Comparison of ENCODE assay signal across 21 mouse cellular contexts in the genomic region with DNA sequence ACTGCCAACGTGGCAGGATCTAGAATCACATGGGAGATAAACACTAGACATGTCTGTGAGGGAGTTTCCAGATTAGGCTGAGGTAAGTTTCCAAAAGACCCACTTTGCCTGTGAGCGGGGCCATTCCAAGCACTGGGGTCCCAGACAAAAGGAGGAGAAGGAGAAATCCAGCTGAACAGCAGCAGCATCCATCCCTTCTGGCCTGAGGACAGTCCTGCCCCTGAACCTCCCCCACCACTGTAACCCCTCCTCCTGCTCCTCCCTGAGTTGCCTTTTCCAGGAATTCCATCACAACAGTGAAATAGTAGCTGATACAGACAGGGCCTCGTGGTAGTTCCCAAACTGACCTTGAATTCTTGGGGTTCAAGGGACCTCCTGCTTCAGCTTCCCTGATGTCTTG.
DNase-seq lines count a peak whose midpoint lies in the region; TF ChIP-seq lines count a peak whose summit lies in the region.
"Had no signal": no experiment of that assay in that cellular context is flagged by ENCODE, and none has a peak within 500 bp of the region (broad histone marks: within the 10 kb centered on the region; RNA-seq: fewer than 3 reads in every experiment).

No protein-coding gene starts in this region.

- peaks cover 16% of the 10 kb centered on the region for H3K36me3 ChIP-seq in heart, embryonic 10.5 days
- no peaks in the 10 kb centered on the region for H3K36me3 ChIP-seq in ES-Bruce4 (ENCODE audit: control insufficient read depth, insufficient read depth, low read length, poor library complexity, severe bottlenecking)
- H3K36me3 ChIP-seq: G1E had no signal

- intact Hi-C loops in heart, postnatal 36 days (cut with DNase I): no loop called here

- 0 out of 2 replicates have a peak, but pooled peaks have one; percentile 54 for TF ChIP-seq EP300 in ES-Bruce4 (IDR thresholded peaks at IDR 0.05; ENCODE audit: insufficient read depth, low read depth, low read length)

- TF ChIP-seq CTCF in ES-Bruce4 (IDR thresholded peaks at IDR 0.05; ENCODE audit: low read depth, low read length): no peak

- H3K27ac ChIP-seq in heart, embryonic 10.5 days: no peak overlapping the region
- H3K27ac ChIP-seq in ES-Bruce4 (ENCODE audit: insufficient read depth, low read length): no peak overlapping the region; the same call in 1 of the 2 replicates
- H3K27ac ChIP-seq: embryonic facial prominence, embryonic 12.5 days; embryonic facial prominence, embryonic 15.5 days; heart, adult 2 months; hindbrain, embryonic 13.5 days; intestine, embryonic 15.5 days had no signal

- H3K9ac ChIP-seq in ES-Bruce4 (ENCODE audit: low read depth, poor library complexity, severe bottlenecking): no peak overlapping the region
- H3K9ac ChIP-seq: embryonic facial prominence, embryonic 12.5 days; embryonic facial prominence, embryonic 15.5 days; hindbrain, embryonic 13.5 days; intestine, embryonic 15.5 days had no signal

- no peaks in the 10 kb centered on the region for H3K4me1 ChIP-seq in heart, embryonic 10.5 days
- H3K4me1 ChIP-seq in ES-Bruce4 (ENCODE audit: control insufficient read depth, insufficient read depth, low read length): no peaks in the 10 kb centered on the region
- H3K4me1 ChIP-seq: embryonic facial prominence, embryonic 12.5 days; embryonic facial prominence, embryonic 15.5 days had no signal

- no peaks in the 10 kb centered on the region for H3K9me3 ChIP-seq in heart, embryonic 10.5 days
- no peaks in the 10 kb centered on the region for H3K9me3 ChIP-seq in ES-Bruce4 (replicated peaks; ENCODE audit: control insufficient read depth, insufficient read depth, low read length, poor library complexity, severe bottlenecking)
- H3K9me3 ChIP-seq: embryonic facial prominence, embryonic 12.5 days; embryonic facial prominence, embryonic 15.5 days; G1E; hindbrain, embryonic 13.5 days; intestine, embryonic 15.5 days had no signal

- TF ChIP-seq POLR2A in ES-Bruce4 (IDR thresholded peaks at IDR 0.05; ENCODE audit: insufficient read depth, low read length): no peak

- 70% methylated on average over 3 of the region's 3 CpGs for WGBS in heart, embryonic 10.5 days

- H3K27me3 ChIP-seq in heart, embryonic 10.5 days (ENCODE audit: insufficient read depth, poor library complexity, severe bottlenecking): no peaks in the 10 kb centered on the region
- no peaks in the 10 kb centered on the region for H3K27me3 ChIP-seq in ES-Bruce4 (ENCODE audit: control insufficient read depth, insufficient read depth, low read length, poor library complexity, severe bottlenecking)
- H3K27me3 ChIP-seq: embryonic facial prominence, embryonic 12.5 days; embryonic facial prominence, embryonic 15.5 days; hindbrain, embryonic 13.5 days; intestine, embryonic 15.5 days; Patski had no signal

- DNase-seq in heart, embryonic 10.5 days (ENCODE audit: low spot score): peak; percentile 38
- DNase-seq in heart, postnatal 36 days: no peak
- peak; percentile 57 for DNase-seq in R1 (ENCODE audit: low read depth, low spot score)
- no peak for DNase-seq in left cerebral cortex, adult 11 months (ENCODE audit: low spot score)
- DNase-seq in spleen, adult 12 weeks (ENCODE audit: low spot score): no peak
- DNase-seq: adrenal gland, adult 2 months; adrenal gland, postnatal 14 days; cerebellum, adult 11 months; cerebellum, adult 2 months; cerebellum, adult 9-11 months; gastrocnemius, postnatal 25 days; heart, adult 2 months; heart, postnatal 4 days; kidney, adult 11 months had no signal

- H3K4me3 ChIP-seq in heart, embryonic 10.5 days: no peak overlapping the region
- no peak overlapping the region for H3K4me3 ChIP-seq in ES-Bruce4 (ENCODE audit: low read depth, low read length)
- H3K4me3 ChIP-seq: embryonic facial prominence, embryonic 12.5 days; embryonic facial prominence, embryonic 15.5 days; heart, adult 2 months; hindbrain, embryonic 13.5 days; intestine, embryonic 15.5 days had no signal

Comparison
In these comparisons a context has a peak if more than half of its experiments do, and no peak if none do; other contexts are left out.
1. DNase-seq: peak in heart, embryonic 10.5 days (single experiment) and R1 (single experiment); none in heart, postnatal 36 days (0 of 2), left cerebral cortex, adult 11 months (single experiment) and spleen, adult 12 weeks (single experiment).